Mouse (Mus musculus) neural tube, embryonic 15.5 days (tissue): ENCODE results near the gene Ooep. TPM values are rescaled to one million over a fixed set of nuclear protein-coding genes. Genes with fewer than 3 reads are reported as not detected.
"Not testable (repeated sequence)": the region's sequence is repeated elsewhere in the genome, so short reads cannot be mapped to it uniquely, and the experiment has no call there.

Experiments used
- ATAC-seq: fragments of 200-750 bp; cut with Nextera tagmentation; 2 replicates; pipeline ENCODE4 v1.8.0; 2017; ENCODE audit warnings: mild to moderate bottlenecking, moderate TSS enrichment, moderate library complexity; ENCODE audit not compliant: low FRiP score
- H3K27ac ChIP-seq: fragments of 300-500 bp; sonication (generic); replicated peaks from 2 replicates; pipeline ENCODE4 v1.5.1; 2015; ENCODE audit warnings: mild to moderate bottlenecking, inconsistent platforms
- H3K27me3 ChIP-seq: fragments of 300-500 bp; sonication (generic); replicated peaks from 2 replicates; pipeline ENCODE4 v1.6.1; 2015; ENCODE audit warnings: inconsistent platforms
- H3K36me3 ChIP-seq: fragments of 300-500 bp; sonication (generic); 2 replicates; pipeline ENCODE4 v1.6.1; 2015; ENCODE audit warnings: inconsistent platforms
- H3K4me1 ChIP-seq: fragments of 300-500 bp; sonication (generic); 2 replicates; pipeline ENCODE4 v1.6.1; 2015; ENCODE audit warnings: inconsistent platforms
- H3K4me2 ChIP-seq: fragments of 300-500 bp; sonication (generic); 2 replicates; pipeline ENCODE4 v1.6.1; 2015; ENCODE audit warnings: inconsistent platforms, mild to moderate bottlenecking, moderate library complexity
- H3K4me3 ChIP-seq: fragments of 300-500 bp; sonication (generic); replicated peaks from 2 replicates; pipeline ENCODE4 v1.5.1; 2015; ENCODE audit warnings: mild to moderate bottlenecking, inconsistent platforms
- H3K9ac ChIP-seq: fragments of 300-500 bp; sonication (generic); replicated peaks from 2 replicates; pipeline ENCODE4 v1.6.1; 2015; ENCODE audit warnings: mild to moderate bottlenecking, inconsistent platforms
- H3K9me3 ChIP-seq: fragments of 300-500 bp; sonication (generic); replicated peaks from 2 replicates; pipeline ENCODE4 v1.6.1; 2016; ENCODE audit warnings: inconsistent platforms
- WGBS: fragments of 180-500 bp; shearing (Covaris S2); methylation state at CpG from one replicate; pipeline ENCODE4 v1.1.7; 2015; ENCODE audit warnings: mixed read lengths; 5-methylcytosine and 5-hydroxymethylcytosine counted together
- polyA plus RNA-seq: library from polyadenylated mRNA; unstranded; fragments of >200 nt; fragmentation: Nextera tagmentation; extraction: Ambion mirVana; gene quantifications from 2 replicates; pipeline ENCODE4 v1.2.1, GENCODE M21; 2015

Gene Ooep
- polyA plus RNA-seq, 1 experiment from 2014 or later, result 4.4 TPM

DNA sequence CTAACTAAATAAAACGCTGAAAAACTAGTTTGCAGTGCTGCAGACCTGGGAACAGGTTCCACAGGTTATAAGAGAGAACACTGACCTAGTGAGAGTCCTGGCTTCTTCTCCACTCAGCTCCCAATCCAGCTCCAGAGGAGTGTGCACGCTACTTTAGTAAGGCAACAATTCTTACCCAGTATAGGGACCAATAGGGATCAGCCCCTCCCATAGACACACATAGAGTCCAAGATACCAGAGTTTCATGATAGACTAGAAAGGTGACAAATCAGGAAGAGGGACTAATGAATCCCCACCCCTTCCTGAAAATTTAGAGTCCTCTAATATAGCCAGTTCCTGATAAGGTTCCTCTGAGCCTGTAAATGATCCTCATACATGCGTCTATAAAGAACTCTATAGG is 31.5 kb downstream of the Ooep start:
- no peaks in the 10 kb centered on the region for H3K4me1 ChIP-seq
- H3K27ac ChIP-seq, result no peak overlapping the region
- H3K4me3 ChIP-seq, result no peak overlapping the region
- no peak overlapping the region for H3K4me2 ChIP-seq
- H3K9me3 ChIP-seq, result no peaks in the 10 kb centered on the region
- no peaks in the 10 kb centered on the region for H3K36me3 ChIP-seq
- 79% methylated on average over 3 of the region's 3 CpGs for WGBS
- no peak overlapping the region for H3K9ac ChIP-seq
- no peak for ATAC-seq
- H3K27me3 ChIP-seq, result no peaks in the 10 kb centered on the region

DNA sequence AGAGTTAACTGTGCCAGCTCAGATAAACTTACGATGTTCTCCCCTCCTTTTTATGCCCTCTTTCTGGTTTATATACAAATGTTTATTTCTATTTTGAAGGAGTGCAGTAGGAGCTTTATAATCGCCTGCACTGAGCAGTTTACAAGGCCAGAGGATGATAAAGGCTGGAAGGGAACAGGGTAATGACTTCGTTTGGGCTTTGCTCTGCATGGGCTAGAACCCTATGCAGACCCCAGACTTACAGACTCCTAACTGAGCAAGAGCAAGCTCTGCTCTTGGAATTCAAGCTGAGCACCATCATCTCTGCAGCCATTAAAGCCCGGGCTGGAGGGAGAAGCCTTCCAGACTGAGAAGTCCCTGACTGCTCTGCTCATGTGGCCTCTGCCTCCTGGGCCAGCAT is 33.3 kb downstream of the Ooep start:
- H3K36me3 ChIP-seq, H3K27me3 ChIP-seq, H3K9me3 ChIP-seq, H3K27ac ChIP-seq, H3K9ac ChIP-seq, H3K4me3 ChIP-seq, ATAC-seq, H3K4me2 ChIP-seq, H3K4me1 ChIP-seq: not testable (repeated sequence)
- 57% methylated on average over 4 of the region's 4 CpGs for WGBS

DNA sequence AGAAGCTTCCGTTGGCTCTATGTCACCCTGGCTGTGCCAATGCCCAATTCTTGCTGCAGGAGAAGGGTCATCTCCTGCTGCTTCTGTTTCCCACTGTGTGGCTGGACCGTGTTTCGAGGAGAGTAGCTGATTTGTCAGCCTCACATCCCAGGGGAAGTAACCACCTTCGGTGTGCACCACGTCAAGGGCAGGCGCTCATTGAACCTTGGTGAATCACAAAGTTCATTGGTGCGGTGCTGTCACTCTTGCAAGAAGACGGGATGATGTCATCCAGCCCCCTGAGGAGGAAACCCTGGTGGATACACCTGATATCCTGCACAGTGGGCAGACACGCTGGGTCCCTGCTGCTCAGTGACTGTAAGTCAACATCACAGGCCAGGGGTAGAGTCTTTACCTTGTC is 35.5 kb downstream of the Ooep start:
- not testable (repeated sequence) for ATAC-seq, H3K4me2 ChIP-seq, H3K36me3 ChIP-seq, H3K9me3 ChIP-seq, H3K4me1 ChIP-seq, H3K27me3 ChIP-seq, H3K27ac ChIP-seq, H3K4me3 ChIP-seq, H3K9ac ChIP-seq
- 90% methylated on average over 9 of the region's 9 CpGs for WGBS

DNA sequence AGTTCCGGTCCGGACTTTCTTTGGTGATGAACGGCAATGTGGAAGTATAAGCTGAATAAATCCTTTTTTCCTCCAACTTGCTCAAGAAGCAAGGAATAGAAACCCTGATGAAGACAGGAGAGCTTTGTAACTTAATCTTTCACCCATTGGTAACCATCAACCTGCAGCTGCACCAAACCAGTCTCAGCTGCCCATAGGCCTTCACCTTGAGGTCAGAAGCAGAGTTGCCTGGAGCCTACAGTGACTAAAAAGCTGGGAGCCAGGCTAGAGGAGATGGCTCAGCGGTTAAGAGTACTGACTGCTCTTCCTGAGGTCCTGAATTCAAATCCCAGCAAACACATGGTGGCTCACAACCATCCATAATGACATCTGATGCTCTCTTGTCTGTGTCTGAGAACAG is 36.0 kb downstream of the Ooep start:
- H3K4me3 ChIP-seq, H3K4me2 ChIP-seq: not testable (repeated sequence)
- 91% methylated on average over 4 of the region's 4 CpGs for WGBS

DNA sequence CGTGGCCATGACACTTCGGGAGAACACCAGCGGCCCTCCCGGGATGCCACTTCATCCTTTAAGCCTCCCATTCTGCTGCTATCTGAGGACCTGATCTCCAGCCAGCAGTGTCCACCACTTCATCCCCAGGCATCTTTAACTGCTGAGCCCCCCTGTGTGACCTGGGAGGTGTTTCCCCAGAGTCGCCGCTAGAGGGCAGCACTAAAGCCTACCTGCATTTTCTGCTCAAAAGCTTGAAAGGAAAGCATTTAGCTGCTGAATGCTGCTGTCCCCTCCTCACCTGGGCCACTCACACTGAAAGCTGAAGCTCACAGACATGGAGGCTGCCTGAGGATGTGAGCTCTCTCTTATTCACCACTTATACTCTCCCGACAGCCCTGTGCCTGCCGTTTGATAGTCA is 38.2 kb downstream of the Ooep start:
- not testable (repeated sequence) for H3K9ac ChIP-seq, H3K27ac ChIP-seq, H3K27me3 ChIP-seq, H3K4me1 ChIP-seq, H3K36me3 ChIP-seq, H3K4me3 ChIP-seq, H3K9me3 ChIP-seq, ATAC-seq
- WGBS, result 11% methylated on average over 8 of the region's 8 CpGs
- H3K4me2 ChIP-seq, result peak overlapping the region; percentile 38

More for the DNA sequence above, 36.0 kb downstream of the Ooep start:
- not testable (repeated sequence) for H3K9me3 ChIP-seq, H3K9ac ChIP-seq, ATAC-seq, H3K27ac ChIP-seq, H3K27me3 ChIP-seq, H3K4me1 ChIP-seq, H3K36me3 ChIP-seq

DNA sequence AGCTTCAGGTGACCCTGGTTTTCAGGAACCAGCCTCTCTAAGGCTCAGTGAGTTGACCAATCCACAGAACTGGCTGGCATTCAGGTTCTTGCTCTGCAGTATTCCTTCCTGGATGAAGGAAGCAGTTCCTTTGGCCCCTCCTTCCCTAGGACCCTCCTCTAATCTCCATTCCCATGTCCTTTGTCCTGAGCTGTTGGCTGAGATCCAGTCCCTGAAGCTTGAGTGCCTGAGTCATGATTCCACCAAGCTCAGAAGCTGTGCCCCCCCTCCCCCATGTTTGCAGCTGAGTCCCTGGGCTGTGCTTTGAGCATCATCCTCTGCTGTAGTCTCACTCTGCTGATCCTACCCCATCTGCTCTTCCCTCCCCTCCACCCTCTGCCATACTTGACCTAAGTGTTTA is 41.5 kb downstream of the Ooep start:
- not testable (repeated sequence) for H3K9ac ChIP-seq, ATAC-seq

DNA sequence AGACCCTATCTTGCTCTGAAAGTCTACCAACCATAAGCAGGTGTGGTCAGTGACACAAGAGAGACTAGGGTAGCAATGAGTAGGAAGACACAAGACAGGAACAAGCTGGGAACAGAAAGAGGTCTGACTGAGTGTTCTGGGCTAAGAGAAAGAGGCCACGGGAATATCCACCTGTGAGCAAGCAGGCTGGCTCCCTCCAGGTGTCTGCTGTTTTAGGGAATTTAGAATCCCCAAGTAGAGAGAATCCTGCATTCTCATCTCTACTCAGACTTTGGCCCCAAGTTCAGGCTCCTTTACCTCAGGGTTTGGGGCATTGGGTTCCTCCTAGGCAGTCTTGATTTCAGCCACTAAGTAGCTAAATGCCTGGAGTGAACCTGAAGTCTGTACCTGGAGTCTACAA is 51.2 kb downstream of the Ooep start, which contains the start of gene Omt2b:
TSS of gene Omt2b (plus strand) at position 301 of the 400 bp plus-strand sequence.
- H3K4me1 ChIP-seq, H3K9me3 ChIP-seq, H3K9ac ChIP-seq, H3K27ac ChIP-seq, H3K36me3 ChIP-seq, H3K27me3 ChIP-seq, H3K4me3 ChIP-seq, ATAC-seq, H3K4me2 ChIP-seq: not testable (repeated sequence)
- 100% methylated on average over 1 of the region's 1 CpGs for WGBS

More for the DNA sequence above, 41.5 kb downstream of the Ooep start:
- H3K36me3 ChIP-seq, H3K4me1 ChIP-seq, H3K4me2 ChIP-seq, H3K27me3 ChIP-seq, H3K9me3 ChIP-seq, H3K27ac ChIP-seq, H3K4me3 ChIP-seq: not testable (repeated sequence)

Other genes starting within 250 kb of the Ooep start
- 38.4 and 40.5 TPM in 2 replicates for gene Gsta4, start 196.0 kb downstream of the Ooep start, polyA plus RNA-seq
- 0.22 TPM in 1 of 2 replicates, not detected in the other for gene Gsta1, start 148.1 kb downstream of the Ooep start, polyA plus RNA-seq
- gene Gm3776, start 121.6 kb downstream of the Ooep start, polyA plus RNA-seq, result not detected in 2 replicates
- gene Gm10639, start 88.8 kb downstream of the Ooep start, polyA plus RNA-seq, result not detected in 2 replicates
- not detected in 2 replicates for gene Omt2a, start 63.9 kb downstream of the Ooep start, polyA plus RNA-seq
- not detected in 2 replicates for gene Omt2b, start 51.1 kb downstream of the Ooep start, polyA plus RNA-seq
- gene Gsta2, start 22.9 kb downstream of the Ooep start, polyA plus RNA-seq, result 0.82 TPM in 1 of 2 replicates, not detected in the other
- gene Dppa5a, start 10.5 kb downstream of the Ooep start, polyA plus RNA-seq, result 3.6 and 4.4 TPM in 2 replicates
- 0.29 and 0.65 TPM in 2 replicates for gene Ddx43, start 17.1 kb upstream of the Ooep start, polyA plus RNA-seq
- gene Cgas, start 64.5 kb upstream of the Ooep start, polyA plus RNA-seq, result 0.86 and 1.4 TPM in 2 replicates
- 30.0 and 30.1 TPM in 2 replicates for gene Mto1, start 69.5 kb upstream of the Ooep start, polyA plus RNA-seq
- gene Gm17324, start 70.1 kb upstream of the Ooep start, polyA plus RNA-seq, result 2.6 and 3.0 TPM in 2 replicates
- 2,707 and 3,339 TPM in 2 replicates for gene Eef1a1, start 110.4 kb upstream of the Ooep start, polyA plus RNA-seq
- gene Slc17a5, start 209.3 kb upstream of the Ooep start, polyA plus RNA-seq, result 15.2 and 17.0 TPM in 2 replicates
- 1.2 and 3.0 TPM in 2 replicates for gene Cd109, start 236.8 kb upstream of the Ooep start, polyA plus RNA-seq